Mouse (Mus musculus) neural tube, embryonic 15.5 days (tissue): ENCODE results near the gene Vill. TPM values are rescaled to one million over a fixed set of nuclear protein-coding genes. Genes with fewer than 3 reads are reported as not detected.

Experiments
- ATAC-seq: fragments of 200-750 bp; cut with Nextera tagmentation; 2 replicates; pipeline ENCODE4 v1.8.0; 2017; ENCODE audit warnings: mild to moderate bottlenecking, moderate TSS enrichment, moderate library complexity; ENCODE audit not compliant: low FRiP score
- H3K27ac ChIP-seq: fragments of 300-500 bp; sonication (generic); replicated peaks from 2 replicates; pipeline ENCODE4 v1.5.1; 2015; ENCODE audit warnings: mild to moderate bottlenecking, inconsistent platforms
- H3K27me3 ChIP-seq: fragments of 300-500 bp; sonication (generic); replicated peaks from 2 replicates; pipeline ENCODE4 v1.6.1; 2015; ENCODE audit warnings: inconsistent platforms
- H3K36me3 ChIP-seq: fragments of 300-500 bp; sonication (generic); 2 replicates; pipeline ENCODE4 v1.6.1; 2015; ENCODE audit warnings: inconsistent platforms
- H3K4me1 ChIP-seq: fragments of 300-500 bp; sonication (generic); 2 replicates; pipeline ENCODE4 v1.6.1; 2015; ENCODE audit warnings: inconsistent platforms
- H3K4me2 ChIP-seq: fragments of 300-500 bp; sonication (generic); 2 replicates; pipeline ENCODE4 v1.6.1; 2015; ENCODE audit warnings: inconsistent platforms, mild to moderate bottlenecking, moderate library complexity
- H3K4me3 ChIP-seq: fragments of 300-500 bp; sonication (generic); replicated peaks from 2 replicates; pipeline ENCODE4 v1.5.1; 2015; ENCODE audit warnings: mild to moderate bottlenecking, inconsistent platforms
- H3K9ac ChIP-seq: fragments of 300-500 bp; sonication (generic); replicated peaks from 2 replicates; pipeline ENCODE4 v1.6.1; 2015; ENCODE audit warnings: mild to moderate bottlenecking, inconsistent platforms
- H3K9me3 ChIP-seq: fragments of 300-500 bp; sonication (generic); replicated peaks from 2 replicates; pipeline ENCODE4 v1.6.1; 2016; ENCODE audit warnings: inconsistent platforms
- WGBS: fragments of 180-500 bp; shearing (Covaris S2); methylation state at CpG from one replicate; pipeline ENCODE4 v1.1.7; 2015; ENCODE audit warnings: mixed read lengths; 5-methylcytosine and 5-hydroxymethylcytosine counted together
- polyA plus RNA-seq: library from polyadenylated mRNA; unstranded; fragments of >200 nt; fragmentation: Nextera tagmentation; extraction: Ambion mirVana; gene quantifications from 2 replicates; pipeline ENCODE4 v1.2.1, GENCODE M21; 2015

Vill gene
- polyA plus RNA-seq, 1 experiment from 2014 or later: 5.3 TPM

GRCm38 (mm10) chr9:119100177-119100898 lies 47.8 kb downstream of the Vill start:
- H3K9me3 ChIP-seq: no peaks in the 10 kb centered on the region
- H3K27ac ChIP-seq: no peak overlapping the region
- H3K27me3 ChIP-seq: 0 out of 2 replicates have a peak, but pooled peaks cover 6% of the 10 kb centered on the region
- H3K4me1 ChIP-seq: peaks cover 14% of the 10 kb centered on the region
- no peak overlapping the region for H3K9ac ChIP-seq
- no peak overlapping the region for H3K4me3 ChIP-seq
- H3K4me2 ChIP-seq: no peak overlapping the region
- no peak for ATAC-seq
- no peaks in the 10 kb centered on the region for H3K36me3 ChIP-seq
- WGBS: 18% methylated on average over 15 of the region's 15 CpGs

DNA sequence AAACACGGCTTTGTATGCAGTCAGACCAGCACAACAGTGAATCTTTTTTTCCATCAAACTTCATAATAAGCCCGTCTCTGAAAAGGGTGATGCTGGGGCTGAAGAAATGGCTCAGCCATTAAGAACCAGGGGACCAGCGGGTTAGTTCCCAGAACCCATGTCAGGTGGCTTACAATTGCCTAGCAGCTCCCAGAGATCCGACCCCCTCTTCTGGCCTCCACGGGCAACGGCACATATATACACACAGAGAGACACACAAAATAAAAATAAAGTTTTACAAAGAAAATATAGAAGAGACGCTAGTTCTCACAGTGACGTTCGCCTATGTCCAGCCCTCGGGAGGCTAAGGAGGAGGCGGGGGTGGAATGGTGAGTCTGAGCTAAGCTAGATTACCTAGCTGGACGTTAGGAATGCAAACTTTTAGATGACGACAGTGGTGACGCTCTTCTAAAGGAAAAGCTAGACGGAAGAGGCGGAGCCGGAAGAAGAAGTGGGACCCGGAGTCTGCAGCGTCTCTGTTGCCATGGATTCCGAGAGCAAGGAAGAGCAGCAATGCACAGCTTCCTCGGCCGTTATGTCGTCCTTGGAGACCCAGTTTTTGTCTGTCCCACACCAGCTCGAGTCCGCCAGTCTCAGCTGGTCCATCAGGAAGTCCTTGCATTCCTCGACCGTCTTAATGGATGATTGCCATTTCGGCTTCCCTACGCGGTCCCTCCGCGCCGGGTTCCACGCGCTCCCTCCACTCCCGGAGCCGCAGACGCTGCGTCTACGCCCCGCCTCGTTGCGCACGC lies 49.6 kb downstream of the Vill start, which contains the start of gene Dlec1:
Dlec1 (plus strand) TSS at position 487 of the 791 bp plus-strand sequence.
- H3K36me3 ChIP-seq: no peaks in the 10 kb centered on the region
- H3K9me3 ChIP-seq: no peaks in the 10 kb centered on the region
- H3K27ac ChIP-seq: no peak within 1 kb of the TSS; the same call in 1 of the 2 replicates
- H3K4me2 ChIP-seq: peak within 1 kb of the TSS; percentile 87
- ATAC-seq: peak; percentile 89
- H3K9ac ChIP-seq: peak within 1 kb of the TSS; percentile 55
- peaks cover 14% of the 10 kb centered on the region for H3K4me1 ChIP-seq
- 0 out of 2 replicates have a peak, but pooled peaks cover 6% of the 10 kb centered on the region for H3K27me3 ChIP-seq
- 3% methylated on average over 44 of the region's 44 CpGs for WGBS
- H3K4me3 ChIP-seq: peak within 1 kb of the TSS; percentile 69

DNA sequence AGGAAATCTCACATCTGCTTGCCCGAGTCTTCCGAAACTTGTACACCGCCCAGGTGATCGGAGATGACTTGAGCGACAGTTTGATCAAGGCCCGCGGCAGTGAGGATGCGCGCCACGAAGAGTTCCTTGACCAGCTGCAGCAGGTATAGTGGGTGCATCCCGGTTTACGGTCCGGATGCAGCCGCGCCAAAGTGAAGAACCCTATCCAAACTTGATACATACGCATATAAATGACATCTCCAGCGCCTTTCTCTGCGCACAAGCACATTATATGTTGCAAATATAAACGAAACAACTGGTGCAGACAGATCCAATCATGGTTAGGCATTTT lies 50.2 kb downstream of the Vill start:
- peaks cover 14% of the 10 kb centered on the region for H3K4me1 ChIP-seq
- peak overlapping the region; percentile 87 for H3K4me2 ChIP-seq
- H3K36me3 ChIP-seq: no peaks in the 10 kb centered on the region
- peak; percentile 45; the same call in 1 of the 2 replicates for ATAC-seq
- H3K4me3 ChIP-seq: peak overlapping the region; percentile 69
- 0 out of 2 replicates have a peak, but pooled peaks cover 6% of the 10 kb centered on the region for H3K27me3 ChIP-seq
- H3K27ac ChIP-seq: no peak overlapping the region; the same call in 1 of the 2 replicates
- WGBS: 3% methylated on average over 19 of the region's 19 CpGs
- peak overlapping the region; percentile 55 for H3K9ac ChIP-seq
- no peaks in the 10 kb centered on the region for H3K9me3 ChIP-seq

- Histone ChIP-seq H3K9me3 (no peaks in the 10 kb centered on the region), H3K4me2 (no peak overlapping the region), H3K27ac (no peak overlapping the region), H3K4me1 (peaks cover 7% of the 10 kb centered on the region), H3K27me3 (0 out of 2 replicates have a peak, but pooled peaks cover 6% of the 10 kb centered on the region), H3K4me3 (no peak overlapping the region), H3K9ac (no peak overlapping the region), H3K36me3 (no peaks in the 10 kb centered on the region)
- WGBS: 85% methylated on average over 4 of the region's 4 CpGs
- no peak for ATAC-seq
Measured at GRCm38 (mm10) chr9:119107566-119107965, 55.0 kb downstream of the Vill start.

DNA sequence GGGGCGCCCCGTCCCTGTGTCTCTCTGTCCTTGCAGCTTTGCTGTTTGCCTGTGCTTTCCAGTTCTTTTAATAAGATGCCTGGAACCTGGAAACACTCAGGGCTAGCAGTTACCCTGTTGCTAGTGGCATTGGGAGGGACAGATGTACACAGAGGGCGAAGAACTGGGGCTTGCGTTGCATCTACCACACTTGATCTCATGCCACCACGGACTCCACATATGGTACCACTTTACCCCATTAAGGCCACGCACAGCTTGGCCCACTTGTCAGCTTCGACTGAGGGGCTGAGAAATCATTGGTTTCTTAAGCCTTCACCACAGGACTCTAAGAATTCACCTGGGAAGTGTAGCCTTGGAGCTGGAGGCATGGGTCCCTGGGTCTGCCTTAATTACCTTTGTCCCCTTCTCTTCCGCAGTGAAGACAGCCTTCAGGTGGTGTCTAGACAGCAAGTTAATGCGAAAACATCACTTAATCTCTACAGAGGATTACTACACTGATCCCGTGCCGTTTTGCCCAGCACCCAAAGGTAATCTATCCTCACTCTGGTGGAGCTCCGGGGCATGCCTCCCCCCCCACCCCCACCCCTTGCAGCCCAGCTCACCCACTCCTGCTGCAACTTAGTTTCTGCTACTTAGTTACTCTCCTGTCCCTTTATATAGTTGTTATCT lies 57.2 kb downstream of the Vill start:
- Histone ChIP-seq H3K27me3 (no peaks in the 10 kb centered on the region), H3K9ac (no peak overlapping the region), H3K4me1 (no peaks in the 10 kb centered on the region), H3K4me3 (no peak overlapping the region), H3K9me3 (no peaks in the 10 kb centered on the region), H3K4me2 (no peak overlapping the region), H3K27ac (no peak overlapping the region), H3K36me3 (no peaks in the 10 kb centered on the region)
- 65% methylated on average over 12 of the region's 12 CpGs for WGBS
- no peak for ATAC-seq

DNA sequence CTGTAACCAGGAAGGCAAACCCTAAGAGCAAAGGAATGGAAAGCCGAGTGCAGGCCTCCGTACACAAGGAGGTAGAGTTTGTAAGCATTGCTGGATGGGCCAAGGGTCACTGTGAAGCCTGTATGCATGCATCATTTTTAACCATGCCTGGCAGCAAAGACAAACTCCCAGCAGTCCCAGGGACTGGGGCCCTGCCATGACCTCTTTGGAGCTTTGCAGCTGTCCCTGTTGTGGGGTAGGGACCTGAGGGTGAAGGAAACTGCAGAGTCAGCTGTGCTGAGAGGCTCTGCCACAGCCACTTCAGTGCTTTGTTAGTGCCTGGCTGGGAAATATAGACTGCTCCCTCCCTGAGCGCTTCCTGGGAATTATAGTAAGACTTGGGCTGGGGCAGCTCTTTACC lies 58.1 kb downstream of the Vill start:
- Histone ChIP-seq H3K4me3 (no peak overlapping the region), H3K4me1 (no peaks in the 10 kb centered on the region), H3K9ac (no peak overlapping the region), H3K4me2 (no peak overlapping the region), H3K9me3 (no peaks in the 10 kb centered on the region), H3K27ac (no peak overlapping the region), H3K36me3 (no peaks in the 10 kb centered on the region), H3K27me3 (no peaks in the 10 kb centered on the region)
- no peak for ATAC-seq
- 60% methylated on average over 3 of the region's 3 CpGs for WGBS

- no peak overlapping the region for H3K27ac ChIP-seq
- no peak overlapping the region for H3K9ac ChIP-seq
- no peak overlapping the region for H3K4me3 ChIP-seq
- H3K36me3 ChIP-seq: no peaks in the 10 kb centered on the region
- no peaks in the 10 kb centered on the region for H3K9me3 ChIP-seq
- 0 out of 2 replicates have a peak, but pooled peaks cover 2% of the 10 kb centered on the region for H3K4me1 ChIP-seq
- no peak overlapping the region for H3K4me2 ChIP-seq
- 89% methylated on average over 17 of the region's 17 CpGs for WGBS
- no peaks in the 10 kb centered on the region for H3K27me3 ChIP-seq
- no peak for ATAC-seq
Measured at GRCm38 (mm10) chr9:119114911-119115310, 62.3 kb downstream of the Vill start.

DNA sequence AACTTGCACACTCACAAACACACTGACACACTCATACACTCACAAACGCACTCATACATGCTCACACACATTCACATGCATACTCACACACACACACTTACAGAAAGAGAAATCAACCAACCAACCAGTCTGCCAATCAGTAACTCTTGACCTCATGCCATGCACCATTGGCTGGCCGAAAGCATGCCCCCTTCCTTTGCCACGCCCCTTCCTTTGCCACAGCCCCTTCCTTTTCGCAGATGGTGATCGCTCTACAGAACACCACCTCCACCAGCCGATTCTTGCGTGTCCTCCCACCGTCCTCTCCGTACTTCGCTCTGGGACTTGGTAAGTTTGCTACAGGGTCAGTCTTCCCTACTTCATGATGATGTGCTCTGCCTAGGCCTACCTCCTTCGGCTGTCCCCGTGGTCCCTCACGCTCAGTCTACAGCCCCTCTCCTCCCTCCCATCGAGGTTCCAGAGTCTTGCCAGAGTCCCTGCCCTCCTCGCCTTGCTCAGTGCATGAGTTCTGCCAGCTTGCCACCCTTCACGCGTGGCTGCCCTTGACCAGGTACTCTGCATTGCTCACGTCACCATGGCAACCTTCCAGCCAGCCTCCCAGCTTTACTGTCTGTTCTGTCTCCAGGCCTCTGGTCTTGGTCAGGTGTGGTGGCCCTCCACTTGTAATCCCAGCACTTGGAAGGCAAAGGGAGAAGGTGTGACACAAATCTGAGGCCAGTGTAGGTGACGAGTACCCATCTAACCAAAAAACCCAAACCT lies 67.0 kb downstream of the Vill start:
- H3K9ac ChIP-seq: no peak overlapping the region
- H3K36me3 ChIP-seq: no peaks in the 10 kb centered on the region
- no peaks in the 10 kb centered on the region for H3K27me3 ChIP-seq
- no peak overlapping the region for H3K27ac ChIP-seq
- no peak for ATAC-seq
- WGBS: 85% methylated on average over 19 of the region's 19 CpGs
- no peak overlapping the region for H3K4me2 ChIP-seq
- 0 out of 2 replicates have a peak, but pooled peaks cover 2% of the 10 kb centered on the region for H3K4me1 ChIP-seq
- H3K9me3 ChIP-seq: no peaks in the 10 kb centered on the region
- H3K4me3 ChIP-seq: no peak overlapping the region

DNA sequence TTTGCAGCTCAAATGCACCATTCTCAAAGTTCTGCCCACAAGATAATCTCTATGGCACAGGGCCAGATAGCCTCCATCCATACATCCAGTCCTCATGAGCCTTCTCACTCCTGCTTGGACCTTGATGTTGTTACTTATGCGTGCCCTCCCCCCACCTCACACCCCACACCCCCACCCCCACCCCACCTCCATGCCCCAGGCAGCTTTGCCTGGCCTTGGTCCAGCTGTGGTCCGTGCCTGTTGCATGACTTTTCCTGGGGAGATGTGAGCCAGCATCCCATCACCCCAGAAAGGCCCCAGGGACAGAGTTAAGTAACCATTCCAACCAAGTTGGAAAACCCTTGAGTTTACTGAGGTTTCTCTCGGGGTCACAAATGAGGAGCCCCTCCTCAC lies 67.6 kb downstream of the Vill start:
- no peaks in the 10 kb centered on the region for H3K36me3 ChIP-seq
- no peak overlapping the region for H3K27ac ChIP-seq
- 71% methylated on average over 3 of the region's 3 CpGs for whole genome bisulfite sequencing
- H3K27me3 ChIP-seq: no peaks in the 10 kb centered on the region
- no peak overlapping the region for H3K4me2 ChIP-seq
- no peak overlapping the region for H3K9ac ChIP-seq
- H3K4me1 ChIP-seq: 0 out of 2 replicates have a peak, but pooled peaks cover 2% of the 10 kb centered on the region
- ATAC-seq: no peak
- H3K9me3 ChIP-seq: no peaks in the 10 kb centered on the region
- no peak overlapping the region for H3K4me3 ChIP-seq
